Mouse (Mus musculus) intestine, postnatal 0 days (tissue): Measurements from ENCODE around the gene Gca. TPM values are rescaled to one million over a fixed set of nuclear protein-coding genes. Genes with fewer than 3 reads are reported as not detected.

Experiments
- ATAC-seq: fragments of 200-750 bp; cut with Nextera tagmentation; 2 replicates; pipeline ENCODE4 v1.8.0; 2017; ENCODE audit warnings: mild to moderate bottlenecking, moderate TSS enrichment, moderate library complexity
- H3K27ac ChIP-seq: fragments of 300-500 bp; sonication (generic); 2 replicates; pipeline ENCODE4 v1.5.1; 2014; ENCODE audit warnings: mild to moderate bottlenecking, low read depth, low read length, moderate library complexity
- H3K27me3 ChIP-seq: fragments of 300-500 bp; sonication (generic); replicated peaks from 2 replicates; pipeline ENCODE4 v1.6.1; 2014; ENCODE audit warnings: low read length, mixed read lengths; ENCODE audit not compliant: control insufficient read depth, insufficient read depth
- H3K36me3 ChIP-seq: fragments of 300-500 bp; sonication (generic); 2 replicates; pipeline ENCODE4 v1.6.1; 2014; ENCODE audit warnings: mild to moderate bottlenecking, moderate library complexity; ENCODE audit not compliant: control insufficient read depth, insufficient read depth
- H3K4me1 ChIP-seq: fragments of 300-500 bp; sonication (generic); replicated peaks from 2 replicates; pipeline ENCODE4 v1.6.1; 2014; ENCODE audit warnings: antibody characterized with exemption, low read length, mixed read lengths; ENCODE audit not compliant: control insufficient read depth, insufficient read depth
- H3K4me2 ChIP-seq: fragments of 300-500 bp; sonication (generic); replicated peaks from 2 replicates; pipeline ENCODE4 v1.6.1; 2014; ENCODE audit warnings: low read depth, mild to moderate bottlenecking, moderate library complexity
- H3K4me3 ChIP-seq: fragments of 300-500 bp; sonication (generic); 2 replicates; pipeline ENCODE4 v1.5.1; 2014; ENCODE audit warnings: low read depth, low read length
- H3K9ac ChIP-seq: fragments of 300-500 bp; sonication (generic); 2 replicates; pipeline ENCODE4 v1.6.1; 2014; ENCODE audit warnings: mild to moderate bottlenecking, low read depth, low read length
- H3K9me3 ChIP-seq: fragments of 300-500 bp; sonication (generic); 2 replicates; pipeline ENCODE4 v1.6.1; 2016; ENCODE audit warnings: mixed run types; ENCODE audit not compliant: control insufficient read depth
- CTCF ChIP-seq: sonication (generic); IDR thresholded peaks from 2 replicates; pipeline ENCODE4 v1.5.1; 2016; ENCODE audit warnings: low read depth, mild to moderate bottlenecking, control low read depth, antibody characterized with exemption, moderate library complexity
- WGBS: fragments of 180-500 bp; shearing (Covaris S2); extraction: QIAGEN DNeasy Blood & Tissue Kit; methylation state at CpG from one replicate; pipeline ENCODE4 v1.1.7; 2014; 5-methylcytosine and 5-hydroxymethylcytosine counted together
- polyA plus RNA-seq: library from polyadenylated mRNA; unstranded; fragments of >200 nt; fragmentation: Nextera tagmentation; extraction: Ambion mirVana; gene quantifications from 2 replicates; pipeline ENCODE4 v1.2.1, GENCODE M21; 2015

Gene Gca
- polyA plus RNA-seq, 1 experiment from 2014 or later = 3.9 TPM

DNA sequence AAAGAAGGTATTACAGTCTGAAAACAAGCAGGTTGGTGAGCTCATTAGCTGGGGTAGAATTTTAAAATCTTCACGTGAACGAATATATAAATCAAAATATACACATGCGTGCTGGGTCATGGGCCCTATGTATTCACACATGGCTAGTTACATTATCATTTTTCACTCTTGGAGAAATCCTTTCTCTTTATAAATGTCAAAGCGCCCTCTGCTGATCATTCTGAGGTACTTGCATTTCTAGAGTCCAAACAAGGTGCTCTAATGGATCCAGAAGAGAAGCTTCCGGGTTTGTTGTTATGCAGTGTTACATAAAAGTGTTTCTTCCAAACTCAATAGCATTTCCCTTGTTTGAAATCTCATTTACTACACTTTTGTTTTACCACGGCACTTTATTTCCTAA lies 33.6 kb upstream of the Gca start:
- Histone ChIP-seq H3K36me3 (peaks cover 11% of the 10 kb centered on the region), H3K9ac (no peak overlapping the region), H3K27ac (no peak overlapping the region), H3K4me2 (no peak overlapping the region), H3K27me3 (no peaks in the 10 kb centered on the region), H3K9me3 (no peaks in the 10 kb centered on the region), H3K4me3 (no peak overlapping the region), H3K4me1 (no peaks in the 10 kb centered on the region)
- WGBS = 24% methylated on average over 6 of the region's 6 CpGs
- peak; percentile 71 for TF ChIP-seq CTCF
- peak; percentile 10; the same call in 1 of the 2 replicates for ATAC-seq

DNA sequence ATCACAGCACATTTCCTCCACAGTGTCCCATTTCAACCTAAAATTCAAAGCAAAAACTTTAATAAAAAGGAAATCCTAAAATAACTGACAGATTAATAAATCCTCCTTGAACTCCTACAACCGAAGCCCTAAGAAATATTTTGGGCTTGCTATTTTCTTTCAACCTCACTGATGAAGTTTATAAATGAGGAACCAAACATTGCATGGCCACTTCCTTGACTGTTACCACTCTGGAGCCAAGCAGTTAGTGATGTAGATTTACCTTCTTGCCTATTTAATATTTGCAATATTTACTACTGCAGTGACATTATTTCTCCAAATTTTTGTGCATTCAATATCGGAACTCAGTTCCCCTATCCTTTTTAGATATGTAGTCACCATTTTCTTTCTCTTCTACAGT lies 24.2 kb upstream of the Gca start:
- no peak for ATAC-seq
- H3K9me3 ChIP-seq = no peaks in the 10 kb centered on the region
- no peak overlapping the region for H3K4me2 ChIP-seq
- 86% methylated on average over 2 of the region's 2 CpGs for WGBS
- H3K36me3 ChIP-seq = peaks cover 9% of the 10 kb centered on the region
- H3K27me3 ChIP-seq = no peaks in the 10 kb centered on the region
- TF ChIP-seq CTCF = no peak
- H3K9ac ChIP-seq = no peak overlapping the region
- H3K4me3 ChIP-seq = no peak overlapping the region
- H3K27ac ChIP-seq = no peak overlapping the region
- H3K4me1 ChIP-seq = 0 out of 2 replicates have a peak, but pooled peaks cover 7% of the 10 kb centered on the region

GRCm38 (mm10) chr2:62643405-62644305 lies 20.4 kb upstream of the Gca start:
- Histone ChIP-seq H3K4me3 (peak overlapping the region; percentile 70), H3K27me3 (no peaks in the 10 kb centered on the region), H3K4me2 (peak overlapping the region; percentile 73), H3K4me1 (0 out of 2 replicates have a peak, but pooled peaks cover 7% of the 10 kb centered on the region), H3K9ac (no peak overlapping the region), H3K9me3 (no peaks in the 10 kb centered on the region), H3K36me3 (no peaks in the 10 kb centered on the region), H3K27ac (no peak overlapping the region)
- TF ChIP-seq CTCF = peak; percentile 93
- 45% methylated on average over 21 of the region's 21 CpGs for WGBS
- no peak for ATAC-seq

GRCm38 (mm10) chr2:62644891-62645290 lies 19.2 kb upstream of the Gca start:
- Histone ChIP-seq H3K4me3 (peak overlapping the region; percentile 70), H3K4me2 (peak overlapping the region; percentile 73), H3K9ac (no peak overlapping the region), H3K9me3 (no peaks in the 10 kb centered on the region), H3K27me3 (no peaks in the 10 kb centered on the region), H3K36me3 (no peaks in the 10 kb centered on the region), H3K4me1 (0 out of 2 replicates have a peak, but pooled peaks cover 7% of the 10 kb centered on the region), H3K27ac (no peak overlapping the region)
- no peak for ATAC-seq
- 84% methylated on average over 5 of the region's 5 CpGs for WGBS
- TF ChIP-seq CTCF = no peak

- H3K27me3 ChIP-seq = no peaks in the 10 kb centered on the region
- H3K4me3 ChIP-seq = peak overlapping the region; percentile 70
- peak overlapping the region; percentile 73 for H3K4me2 ChIP-seq
- ATAC-seq = peak; percentile 37
- peak overlapping the region; percentile 71 for H3K9ac ChIP-seq
- H3K4me1 ChIP-seq = 0 out of 2 replicates have a peak, but pooled peaks cover 7% of the 10 kb centered on the region
- H3K9me3 ChIP-seq = no peaks in the 10 kb centered on the region
- H3K36me3 ChIP-seq = no peaks in the 10 kb centered on the region
- peak overlapping the region; percentile 89 for H3K27ac ChIP-seq
- no peak for TF ChIP-seq CTCF
- WGBS = 33% methylated on average over 12 of the region's 12 CpGs
Observed at GRCm38 (mm10) chr2:62645475-62645874, 18.6 kb upstream of the Gca start.

- Histone ChIP-seq H3K27ac (peak within 1 kb of the TSS; percentile 89), H3K9me3 (no peaks in the 10 kb centered on the region), H3K9ac (peak within 1 kb of the TSS; percentile 71), H3K4me2 (peak within 1 kb of the TSS; percentile 73), H3K4me1 (0 out of 2 replicates have a peak, but pooled peaks cover 7% of the 10 kb centered on the region), H3K27me3 (no peaks in the 10 kb centered on the region), H3K36me3 (no peaks in the 10 kb centered on the region), H3K4me3 (peak within 1 kb of the TSS; percentile 70)
- ATAC-seq = peak; percentile 96
- TF ChIP-seq CTCF = peak; percentile 72
- WGBS = 2% methylated on average over 30 of the region's 30 CpGs
Observed at GRCm38 (mm10) chr2:62646014-62646645, 18.0 kb upstream of the Gca start, which contains the start of gene Ifih1. TSS of gene Ifih1 (minus strand) at chr2:62646255.
